Mouse (Mus musculus) midbrain, embryonic 15.5 days (tissue): ENCODE data around the gene Rph3a. TPM values are rescaled to one million over a fixed set of nuclear protein-coding genes. Genes with fewer than 3 reads are reported as not detected.
"Not testable (repeated sequence)": the region's sequence is repeated elsewhere in the genome, so short reads cannot be mapped to it uniquely, and the experiment has no call there.

ENCODE experiments used
- ATAC-seq: fragments of 200-750 bp; cut with Nextera tagmentation; replicated peaks from 2 replicates; pipeline ENCODE4 v1.8.0; 2017; ENCODE audit warnings: moderate TSS enrichment
- H3K27ac ChIP-seq: fragments of 300-500 bp; sonication (generic); 2 replicates; pipeline ENCODE4 v1.5.1; 2015; ENCODE audit warnings: mild to moderate bottlenecking, inconsistent platforms
- H3K27me3 ChIP-seq: fragments of 300-500 bp; sonication (generic); replicated peaks from 2 replicates; pipeline ENCODE4 v1.6.1; 2015; ENCODE audit warnings: inconsistent platforms
- H3K36me3 ChIP-seq: fragments of 300-500 bp; sonication (generic); replicated peaks from 2 replicates; pipeline ENCODE4 v1.6.1; 2015; ENCODE audit warnings: inconsistent platforms
- H3K4me1 ChIP-seq: fragments of 300-500 bp; sonication (generic); 2 replicates; pipeline ENCODE4 v1.6.1; 2015; ENCODE audit warnings: inconsistent platforms
- H3K4me2 ChIP-seq: fragments of 300-500 bp; sonication (generic); 2 replicates; pipeline ENCODE4 v1.6.1; 2015; ENCODE audit warnings: inconsistent platforms, mild to moderate bottlenecking, moderate library complexity
- H3K4me3 ChIP-seq: fragments of 300-500 bp; sonication (generic); 2 replicates; pipeline ENCODE4 v1.5.1; 2015; ENCODE audit warnings: mild to moderate bottlenecking, inconsistent platforms
- H3K9ac ChIP-seq: fragments of 300-500 bp; sonication (generic); 2 replicates; pipeline ENCODE4 v1.6.1; 2015; ENCODE audit warnings: mild to moderate bottlenecking, inconsistent platforms
- H3K9me3 ChIP-seq: fragments of 300-500 bp; sonication (generic); 2 replicates; pipeline ENCODE4 v1.6.1; 2016; ENCODE audit warnings: inconsistent platforms
- WGBS: fragments of 180-500 bp; shearing (Covaris S2); methylation state at CpG from one replicate; pipeline ENCODE4 v1.1.7; 2015; ENCODE audit warnings: mixed read lengths; 5-methylcytosine and 5-hydroxymethylcytosine counted together
- polyA plus RNA-seq: library from polyadenylated mRNA; unstranded; fragments of >200 nt; fragmentation: Nextera tagmentation; extraction: Ambion mirVana; gene quantifications from 2 replicates; pipeline ENCODE4 v1.2.1, GENCODE M21; 2015

Gene Rph3a
- polyA plus RNA-seq, 1 experiment from 2014 or later, result 27.9 TPM

- Histone ChIP-seq H3K9ac (no peak overlapping the region), H3K36me3 (no peaks in the 10 kb centered on the region)
- WGBS, result 79% methylated on average over 4 of the region's 4 CpGs
Measured at GRCm38 (mm10) chr5:120937841-120938240, 72.1 kb downstream of the Rph3a start.

GRCm38 (mm10) chr5:120933966-120934365 lies 75.9 kb downstream of the Rph3a start:
- no peaks in the 10 kb centered on the region for H3K36me3 ChIP-seq
- no peaks in the 10 kb centered on the region for H3K9me3 ChIP-seq
- no peak for ATAC-seq
- no peak overlapping the region for H3K27ac ChIP-seq
- H3K4me1 ChIP-seq, result no peaks in the 10 kb centered on the region
- H3K27me3 ChIP-seq, result no peaks in the 10 kb centered on the region
- H3K9ac ChIP-seq, result no peak overlapping the region
- WGBS, result 12% methylated on average over 5 of the region's 5 CpGs
- no peak overlapping the region for H3K4me3 ChIP-seq
- H3K4me2 ChIP-seq, result no peak overlapping the region

More at GRCm38 (mm10) chr5:120937841-120938240, 72.1 kb downstream of the Rph3a start:
- Histone ChIP-seq H3K4me2 (no peak overlapping the region), H3K27me3 (no peaks in the 10 kb centered on the region), H3K9me3 (no peaks in the 10 kb centered on the region), H3K4me3 (no peak overlapping the region), H3K4me1 (no peaks in the 10 kb centered on the region), H3K27ac (no peak overlapping the region)
- ATAC-seq, result no peak

GRCm38 (mm10) chr5:120927036-120927435 lies 82.9 kb downstream of the Rph3a start:
- Histone ChIP-seq H3K4me2 (no peak overlapping the region), H3K9ac (no peak overlapping the region), H3K4me3 (no peak overlapping the region), H3K27ac (no peak overlapping the region), H3K4me1 (no peaks in the 10 kb centered on the region), H3K9me3 (no peaks in the 10 kb centered on the region), H3K27me3 (no peaks in the 10 kb centered on the region), H3K36me3 (no peaks in the 10 kb centered on the region)
- ATAC-seq, result no peak
- WGBS, result 0% methylated on average over 1 of the region's 1 CpGs

GRCm38 (mm10) chr5:120926311-120926710 lies 83.6 kb downstream of the Rph3a start:
- not testable (repeated sequence) for H3K27ac ChIP-seq, H3K36me3 ChIP-seq, H3K4me2 ChIP-seq, H3K27me3 ChIP-seq, H3K4me1 ChIP-seq, H3K9ac ChIP-seq, H3K4me3 ChIP-seq, H3K9me3 ChIP-seq, ATAC-seq
- WGBS, result 74% methylated on average over 2 of the region's 2 CpGs

- not testable (repeated sequence) for H3K4me2 ChIP-seq, H3K27me3 ChIP-seq, H3K27ac ChIP-seq, H3K4me1 ChIP-seq, H3K9ac ChIP-seq, ATAC-seq, H3K4me3 ChIP-seq, H3K9me3 ChIP-seq, H3K36me3 ChIP-seq
- WGBS, result 92% methylated on average over 4 of the region's 4 CpGs
Measured at GRCm38 (mm10) chr5:120924520-120924919, 85.4 kb downstream of the Rph3a start.

GRCm38 (mm10) chr5:120923969-120924368 lies 85.9 kb downstream of the Rph3a start:
- 83% methylated on average over 4 of the region's 4 CpGs for WGBS
- no peak for ATAC-seq

GRCm38 (mm10) chr5:120920296-120920695 lies 89.6 kb downstream of the Rph3a start:
- Histone ChIP-seq H3K4me3 (no peak overlapping the region), H3K27ac (no peak overlapping the region), H3K36me3 (no peaks in the 10 kb centered on the region), H3K9me3 (no peaks in the 10 kb centered on the region), H3K4me1 (no peaks in the 10 kb centered on the region), H3K9ac (no peak overlapping the region), H3K27me3 (no peaks in the 10 kb centered on the region), H3K4me2 (no peak overlapping the region)
- WGBS, result 80% methylated on average over 3 of the region's 3 CpGs
- no peak for ATAC-seq

More at GRCm38 (mm10) chr5:120923969-120924368, 85.9 kb downstream of the Rph3a start:
- H3K9me3 ChIP-seq, result no peaks in the 10 kb centered on the region
- no peak overlapping the region for H3K4me3 ChIP-seq
- no peaks in the 10 kb centered on the region for H3K27me3 ChIP-seq
- H3K27ac ChIP-seq, result no peak overlapping the region
- H3K9ac ChIP-seq, result no peak overlapping the region
- no peaks in the 10 kb centered on the region for H3K4me1 ChIP-seq
- H3K4me2 ChIP-seq, result no peak overlapping the region
- H3K36me3 ChIP-seq, result no peaks in the 10 kb centered on the region

- H3K9ac ChIP-seq, H3K9me3 ChIP-seq, H3K36me3 ChIP-seq, H3K4me1 ChIP-seq, H3K27ac ChIP-seq, H3K27me3 ChIP-seq, ATAC-seq, H3K4me2 ChIP-seq, H3K4me3 ChIP-seq: not testable (repeated sequence)
- WGBS, result 58% methylated on average over 2 of the region's 2 CpGs
Measured at GRCm38 (mm10) chr5:120919156-120919935, 90.5 kb downstream of the Rph3a start.

GRCm38 (mm10) chr5:120914204-120914603 lies 95.7 kb downstream of the Rph3a start, which contains the start of gene Oas1d:
Oas1d (plus strand) TSS chr5:120914536.
- WGBS, result 58% methylated on average over 8 of the region's 8 CpGs

GRCm38 (mm10) chr5:120908196-120908920 lies 101.5 kb downstream of the Rph3a start:
- H3K36me3 ChIP-seq, result no peaks in the 10 kb centered on the region
- no peaks in the 10 kb centered on the region for H3K4me1 ChIP-seq
- no peak for ATAC-seq
- no peak overlapping the region for H3K27ac ChIP-seq
- 50% methylated on average over 7 of the region's 7 CpGs for WGBS
- H3K4me3 ChIP-seq, result no peak overlapping the region
- H3K9me3 ChIP-seq, result no peaks in the 10 kb centered on the region
- no peak overlapping the region for H3K9ac ChIP-seq
- no peaks in the 10 kb centered on the region for H3K27me3 ChIP-seq
- H3K4me2 ChIP-seq, result no peak overlapping the region

More at GRCm38 (mm10) chr5:120914204-120914603, 95.7 kb downstream of the Rph3a start, which contains the start of gene Oas1d:
- not testable (repeated sequence) for H3K27ac ChIP-seq, H3K4me1 ChIP-seq, H3K27me3 ChIP-seq, H3K36me3 ChIP-seq, H3K9ac ChIP-seq, H3K4me3 ChIP-seq, H3K9me3 ChIP-seq, H3K4me2 ChIP-seq, ATAC-seq

- H3K4me1 ChIP-seq, H3K9ac ChIP-seq, H3K36me3 ChIP-seq, H3K27ac ChIP-seq, H3K4me2 ChIP-seq, ATAC-seq, H3K9me3 ChIP-seq, H3K4me3 ChIP-seq, H3K27me3 ChIP-seq: not testable (repeated sequence)
- 40% methylated on average over 8 of the region's 12 CpGs for WGBS
Measured at GRCm38 (mm10) chr5:120906791-120907733, 102.8 kb downstream of the Rph3a start, which contains the start of gene Oas1a. Oas1a (minus strand) TSS chr5:120907521.

- H3K36me3 ChIP-seq, result no peaks in the 10 kb centered on the region
- H3K4me3 ChIP-seq, result no peak overlapping the region
- ATAC-seq, result no peak
- 96% methylated on average over 5 of the region's 5 CpGs for WGBS
- H3K4me1 ChIP-seq, result no peaks in the 10 kb centered on the region
- no peaks in the 10 kb centered on the region for H3K27me3 ChIP-seq
- no peak overlapping the region for H3K9ac ChIP-seq
- H3K9me3 ChIP-seq, result no peaks in the 10 kb centered on the region
- no peak overlapping the region for H3K4me2 ChIP-seq
- H3K27ac ChIP-seq, result no peak overlapping the region
Measured at GRCm38 (mm10) chr5:120902056-120902455, 107.8 kb downstream of the Rph3a start.
